Mouse (Mus musculus) midbrain, embryonic 16.5 days (tissue): Measurements from ENCODE around the gene Sel1l. TPM values are rescaled to one million over a fixed set of nuclear protein-coding genes. Genes with fewer than 3 reads are reported as not detected.

Source experiments
- ATAC-seq: fragments of 200-750 bp; cut with Nextera tagmentation; 2 replicates; pipeline ENCODE4 v1.8.0; 2017; ENCODE audit warnings: moderate TSS enrichment
- H3K27ac ChIP-seq: fragments of 300-500 bp; sonication (generic); 2 replicates; pipeline ENCODE4 v1.5.1; 2014; ENCODE audit warnings: mild to moderate bottlenecking, low read length, mixed read lengths
- H3K27me3 ChIP-seq: fragments of 300-500 bp; sonication (generic); 2 replicates; pipeline ENCODE4 v1.6.1; 2014; ENCODE audit warnings: low read depth, low read length, mixed read lengths; ENCODE audit not compliant: control insufficient read depth, insufficient read depth
- H3K36me3 ChIP-seq: fragments of 300-500 bp; sonication (generic); 2 replicates; pipeline ENCODE4 v1.6.1; 2014; ENCODE audit warnings: mild to moderate bottlenecking, low read length, moderate library complexity, mixed read lengths; ENCODE audit not compliant: control insufficient read depth, insufficient read depth
- H3K4me1 ChIP-seq: fragments of 300-500 bp; sonication (generic); 2 replicates; pipeline ENCODE4 v1.6.1; 2014; ENCODE audit warnings: mild to moderate bottlenecking, low read length, mixed read lengths; ENCODE audit not compliant: control insufficient read depth, insufficient read depth
- H3K4me2 ChIP-seq: fragments of 300-500 bp; sonication (generic); 2 replicates; pipeline ENCODE4 v1.6.1; 2014; ENCODE audit warnings: mild to moderate bottlenecking, low read length, mixed read lengths
- H3K4me3 ChIP-seq: fragments of 300-500 bp; sonication (generic); 2 replicates; pipeline ENCODE4 v1.5.1; 2014; ENCODE audit warnings: low read depth, mild to moderate bottlenecking, low read length, moderate library complexity, mixed read lengths
- H3K9ac ChIP-seq: fragments of 300-500 bp; sonication (generic); 2 replicates; pipeline ENCODE4 v1.6.1; 2014; ENCODE audit warnings: low read depth, low read length, mixed read lengths
- H3K9me3 ChIP-seq: fragments of 300-500 bp; sonication (generic); replicated peaks from 2 replicates; pipeline ENCODE4 v1.6.1; 2014; ENCODE audit warnings: mild to moderate bottlenecking, low read length, mixed read lengths; ENCODE audit not compliant: control insufficient read depth, poor library complexity, severe bottlenecking
- WGBS: fragments of 180-500 bp; shearing (Covaris S2); extraction: QIAGEN DNeasy Blood & Tissue Kit; methylation state at CpG from one replicate; pipeline ENCODE4 v1.1.7; 2014; 5-methylcytosine and 5-hydroxymethylcytosine counted together
- polyA plus RNA-seq: library from polyadenylated mRNA; unstranded; fragments of >200 nt; fragmentation: Nextera tagmentation; extraction: Ambion mirVana; gene quantifications from 2 replicates; pipeline ENCODE4 v1.2.1, GENCODE M21; 2015

The Sel1l gene
- 103 and 113 TPM in 2 replicates for polyA plus RNA-seq

DNA sequence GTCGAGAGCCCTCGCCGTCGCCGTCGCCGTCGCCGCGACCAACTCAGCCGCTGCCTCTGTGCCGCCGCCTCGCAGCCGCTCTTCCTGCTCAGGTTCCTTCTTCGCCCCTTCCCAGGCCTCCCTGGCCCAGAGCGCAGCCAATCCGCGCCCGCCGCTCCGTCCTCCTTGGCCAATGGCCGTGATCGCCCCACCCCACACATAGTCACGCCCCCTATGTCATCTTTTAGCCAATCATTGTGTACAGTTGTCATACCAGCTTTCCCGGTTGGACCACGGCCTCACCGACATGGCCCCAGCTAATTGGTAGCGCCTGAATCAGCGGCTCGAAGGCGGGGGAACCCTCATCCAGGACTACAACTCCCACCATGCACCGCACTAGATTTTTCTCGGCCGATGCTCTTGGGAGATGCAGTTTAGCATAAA, at the start of gene Sel1l:
TSS of gene Sel1l (minus strand) at position 113 of the 423 bp plus-strand sequence.
- no peaks in the 10 kb centered on the region for H3K27me3 ChIP-seq
- H3K9me3 ChIP-seq: no peaks in the 10 kb centered on the region
- peak within 1 kb of the TSS; percentile 80 for H3K4me3 ChIP-seq
- peaks cover 21% of the 10 kb centered on the region for H3K4me1 ChIP-seq
- peak within 1 kb of the TSS; percentile 72 for H3K27ac ChIP-seq
- WGBS: under 1% methylated on average over 35 of the region's 35 CpGs
- ATAC-seq: peak; percentile 99
- no peaks in the 10 kb centered on the region for H3K36me3 ChIP-seq
- H3K9ac ChIP-seq: peak within 1 kb of the TSS; percentile 85
- H3K4me2 ChIP-seq: peak within 1 kb of the TSS; percentile 94

DNA sequence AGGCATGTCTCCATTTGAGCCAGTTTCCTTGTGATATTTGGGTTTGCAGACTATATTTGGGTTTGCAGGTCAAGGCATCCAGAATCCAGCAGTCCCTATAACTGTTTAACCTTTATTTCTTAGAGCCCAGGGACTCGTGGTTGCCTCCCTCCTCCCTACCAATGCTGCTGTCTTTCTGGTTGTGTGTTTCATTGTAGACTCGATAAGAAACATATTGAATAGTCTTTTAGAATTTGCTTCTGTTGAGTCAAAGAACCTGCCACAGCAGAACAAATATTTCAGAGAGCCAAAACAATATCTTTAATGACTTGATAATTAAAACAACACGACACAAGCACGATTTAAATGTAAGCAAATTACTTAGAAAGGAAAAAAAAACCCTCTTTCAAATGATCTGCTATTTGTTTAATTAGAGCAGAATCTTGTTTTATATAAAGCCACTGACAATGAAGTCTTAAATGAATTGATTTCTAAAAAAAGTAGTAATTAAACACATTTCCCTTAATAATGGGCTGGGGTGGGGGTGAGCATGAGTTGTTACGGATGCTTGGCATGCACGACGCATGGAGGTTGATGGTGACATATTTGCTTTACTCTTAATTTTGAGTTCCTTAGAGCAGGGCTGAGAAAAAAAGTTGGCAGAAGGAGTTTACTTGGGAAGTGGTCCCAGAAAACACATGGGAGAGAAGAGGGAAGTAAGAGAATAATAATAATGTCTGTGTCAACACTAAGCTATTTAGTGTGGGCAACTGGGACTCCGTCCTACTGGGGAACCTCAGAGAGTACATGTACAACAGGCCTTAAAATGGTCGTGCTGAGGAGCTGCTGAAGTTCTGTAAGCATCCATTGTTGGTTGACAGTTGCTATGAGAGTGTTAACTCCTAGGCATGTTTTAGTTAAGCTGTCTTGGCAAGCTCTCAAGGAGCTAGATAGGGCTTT, 43.9 kb upstream of the Sel1l start:
- no peaks in the 10 kb centered on the region for H3K27me3 ChIP-seq
- H3K9me3 ChIP-seq: no peaks in the 10 kb centered on the region
- ATAC-seq: no peak
- no peak overlapping the region for H3K9ac ChIP-seq
- no peaks in the 10 kb centered on the region for H3K36me3 ChIP-seq
- 78% methylated on average over 9 of the region's 9 CpGs for WGBS
- H3K27ac ChIP-seq: no peak overlapping the region
- no peak overlapping the region for H3K4me2 ChIP-seq
- no peak overlapping the region for H3K4me3 ChIP-seq
- H3K4me1 ChIP-seq: no peaks in the 10 kb centered on the region

DNA sequence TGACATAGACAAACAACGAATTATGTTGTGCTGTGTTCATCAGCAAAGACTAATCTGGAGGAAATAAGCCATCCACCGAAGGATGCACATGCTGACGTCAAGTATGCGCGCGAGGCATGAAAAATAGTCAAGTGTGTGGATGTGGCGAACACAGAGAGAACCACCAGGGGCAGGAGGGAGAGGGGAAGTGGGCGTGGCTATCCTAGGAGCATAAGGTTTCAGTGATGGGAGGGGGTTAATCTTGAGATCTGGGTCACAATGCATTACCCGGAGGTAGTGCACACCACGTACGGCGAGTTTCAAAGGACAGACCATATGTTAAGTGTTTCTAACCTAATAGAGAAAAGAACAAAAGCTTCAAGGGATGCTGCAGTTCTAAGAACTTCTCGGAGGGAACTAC, 31.5 kb upstream of the Sel1l start:
- no peak overlapping the region for H3K4me3 ChIP-seq
- WGBS: 77% methylated on average over 13 of the region's 13 CpGs
- H3K27me3 ChIP-seq: no peaks in the 10 kb centered on the region
- H3K27ac ChIP-seq: no peak overlapping the region
- H3K9me3 ChIP-seq: no peaks in the 10 kb centered on the region
- H3K4me2 ChIP-seq: no peak overlapping the region
- ATAC-seq: no peak
- peaks cover 8% of the 10 kb centered on the region; the same call in 1 of the 2 replicates for H3K4me1 ChIP-seq
- no peak overlapping the region for H3K9ac ChIP-seq
- no peaks in the 10 kb centered on the region for H3K36me3 ChIP-seq

- no peak overlapping the region for H3K27ac ChIP-seq
- 77% methylated on average over 8 of the region's 8 CpGs for WGBS
- peaks cover 8% of the 10 kb centered on the region; the same call in 1 of the 2 replicates for H3K4me1 ChIP-seq
- H3K36me3 ChIP-seq: no peaks in the 10 kb centered on the region
- no peak for ATAC-seq
- no peak overlapping the region for H3K4me3 ChIP-seq
- no peak overlapping the region; the same call in 1 of the 2 replicates for H3K9ac ChIP-seq
- H3K9me3 ChIP-seq: no peaks in the 10 kb centered on the region
- 0 out of 2 replicates have a peak overlapping the region, but pooled peaks have one; percentile 3 for H3K4me2 ChIP-seq
- H3K27me3 ChIP-seq: no peaks in the 10 kb centered on the region
Measured at GRCm38 (mm10) chr12:91878912-91879250, 29.9 kb upstream of the Sel1l start.

GRCm38 (mm10) chr12:91878056-91878911, 29.3 kb upstream of the Sel1l start:
- peak; percentile 68 for ATAC-seq
- Histone ChIP-seq H3K36me3 (no peaks in the 10 kb centered on the region), H3K4me1 (peaks cover 8% of the 10 kb centered on the region; the same call in 1 of the 2 replicates), H3K4me3 (no peak overlapping the region), H3K27me3 (no peaks in the 10 kb centered on the region), H3K9ac (0 out of 2 replicates have a peak overlapping the region, but pooled peaks have one; percentile 21), H3K4me2 (peak overlapping the region; percentile 21), H3K27ac (peak overlapping the region; percentile 61), H3K9me3 (no peaks in the 10 kb centered on the region)
- 47% methylated on average over 21 of the region's 21 CpGs for WGBS

DNA sequence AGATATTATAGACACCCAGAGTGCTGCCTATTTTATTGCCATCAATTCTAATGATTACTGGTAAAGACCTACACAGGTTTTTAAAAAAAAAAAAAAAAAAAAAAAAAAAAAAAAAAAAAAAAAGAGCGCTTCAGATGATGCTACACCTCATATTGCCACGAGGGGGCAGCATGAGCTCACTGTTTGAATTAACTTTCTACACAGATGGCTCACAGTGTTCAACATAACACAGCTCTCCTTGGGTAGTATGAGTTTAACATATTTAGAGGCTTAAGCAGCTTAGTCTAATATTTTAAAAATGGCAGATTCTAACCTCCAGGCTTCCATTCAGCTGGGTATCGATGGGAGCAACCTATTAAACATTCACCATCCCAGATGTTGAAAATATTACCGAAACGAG, 28.7 kb upstream of the Sel1l start:
- peak overlapping the region; percentile 61 for H3K27ac ChIP-seq
- H3K9me3 ChIP-seq: no peaks in the 10 kb centered on the region
- H3K4me3 ChIP-seq: no peak overlapping the region
- no peaks in the 10 kb centered on the region for H3K27me3 ChIP-seq
- 39% methylated on average over 5 of the region's 5 CpGs for WGBS
- H3K4me1 ChIP-seq: peaks cover 8% of the 10 kb centered on the region; the same call in 1 of the 2 replicates
- H3K36me3 ChIP-seq: no peaks in the 10 kb centered on the region
- peak; percentile 83 for ATAC-seq
- H3K9ac ChIP-seq: no peak overlapping the region
- H3K4me2 ChIP-seq: peak overlapping the region; percentile 21

DNA sequence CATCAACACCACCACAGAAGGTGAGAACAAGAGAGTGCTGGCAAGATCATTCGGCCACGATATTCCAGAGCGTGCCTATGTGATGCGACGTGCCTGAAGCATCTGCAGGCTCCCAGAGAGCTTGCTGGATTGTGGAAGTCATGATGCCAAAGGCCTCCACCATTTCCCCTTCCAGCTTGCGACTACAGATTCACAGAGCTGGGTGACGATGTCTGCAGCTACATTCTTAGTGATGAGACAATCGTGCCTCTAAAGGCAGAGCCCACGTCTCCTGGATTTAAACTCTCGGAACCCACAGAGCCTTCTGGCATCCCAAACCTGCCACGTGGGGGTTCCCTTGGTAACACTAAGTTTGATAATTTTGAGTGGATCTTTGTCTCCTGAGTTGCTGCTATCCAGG, 21.7 kb upstream of the Sel1l start:
- Histone ChIP-seq H3K9me3 (no peaks in the 10 kb centered on the region), H3K27ac (no peak overlapping the region), H3K4me2 (no peak overlapping the region), H3K9ac (no peak overlapping the region), H3K4me1 (no peaks in the 10 kb centered on the region), H3K4me3 (no peak overlapping the region), H3K27me3 (no peaks in the 10 kb centered on the region), H3K36me3 (no peaks in the 10 kb centered on the region)
- ATAC-seq: no peak
- WGBS: 93% methylated on average over 11 of the region's 11 CpGs

- 61% methylated on average over 4 of the region's 4 CpGs for WGBS
- H3K27me3 ChIP-seq: no peaks in the 10 kb centered on the region
- no peaks in the 10 kb centered on the region for H3K36me3 ChIP-seq
Measured at GRCm38 (mm10) chr12:91869352-91869751, 20.4 kb upstream of the Sel1l start.

More at GRCm38 (mm10) chr12:91869352-91869751, 20.4 kb upstream of the Sel1l start:
- H3K4me3 ChIP-seq: no peak overlapping the region
- no peak overlapping the region for H3K27ac ChIP-seq
- H3K9me3 ChIP-seq: no peaks in the 10 kb centered on the region
- no peaks in the 10 kb centered on the region for H3K4me1 ChIP-seq
- H3K4me2 ChIP-seq: no peak overlapping the region
- no peak for ATAC-seq
- H3K9ac ChIP-seq: no peak overlapping the region
